Mouse (Mus musculus): ENCODE measurements around the gene Mvp.

Mvp gene

DNA sequence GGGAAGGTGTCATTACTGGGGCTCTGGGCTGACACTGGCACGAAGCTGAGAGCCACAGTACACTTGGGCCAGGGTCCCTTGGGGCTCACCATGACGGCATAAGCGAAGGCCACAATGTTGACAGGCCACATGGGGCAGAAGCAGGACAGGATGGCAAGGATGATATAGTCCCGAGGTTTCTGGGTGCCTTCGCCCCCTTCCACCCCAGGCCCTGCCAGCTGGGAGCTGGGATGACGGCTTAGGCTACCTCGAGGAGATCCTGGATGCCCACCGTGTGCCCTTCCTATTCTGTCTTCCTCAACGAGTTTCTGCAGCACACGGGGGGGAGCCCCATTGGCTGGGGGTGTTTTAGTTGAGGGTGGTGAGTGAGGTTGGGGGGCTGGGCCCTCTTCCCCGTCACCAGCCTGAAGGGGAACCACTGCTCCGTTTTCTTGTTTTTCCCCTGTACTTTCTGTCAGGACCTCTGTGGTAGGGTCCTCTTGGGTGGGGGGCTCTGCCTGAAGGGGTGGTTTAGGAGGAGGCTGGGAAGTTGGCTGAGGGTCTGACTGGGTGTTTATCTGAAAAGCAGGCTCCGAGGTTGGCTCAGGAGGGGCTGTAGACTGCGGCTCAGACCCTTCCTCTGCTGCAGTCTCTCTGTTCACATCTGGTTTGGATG lies 5.0 kb upstream of the Mvp start:
- DNase-seq: no peak

- no peak for DNase-seq
These were observed 4.2 kb upstream of the Mvp start for GRCm38 (mm10) chr7:127018416-127019305.

- no peak for DNase-seq
These were observed 3.5 kb upstream of the Mvp start for GRCm38 (mm10) chr7:127017950-127018345.

- peak; percentile 100 for DNase-seq
These were observed 2.8 kb upstream of the Mvp start, which contains the start of gene Pagr1a for GRCm38 (mm10) chr7:127016971-127017949. Gene Pagr1a, minus strand, starts transcription at chr7:127017352.

DNA sequence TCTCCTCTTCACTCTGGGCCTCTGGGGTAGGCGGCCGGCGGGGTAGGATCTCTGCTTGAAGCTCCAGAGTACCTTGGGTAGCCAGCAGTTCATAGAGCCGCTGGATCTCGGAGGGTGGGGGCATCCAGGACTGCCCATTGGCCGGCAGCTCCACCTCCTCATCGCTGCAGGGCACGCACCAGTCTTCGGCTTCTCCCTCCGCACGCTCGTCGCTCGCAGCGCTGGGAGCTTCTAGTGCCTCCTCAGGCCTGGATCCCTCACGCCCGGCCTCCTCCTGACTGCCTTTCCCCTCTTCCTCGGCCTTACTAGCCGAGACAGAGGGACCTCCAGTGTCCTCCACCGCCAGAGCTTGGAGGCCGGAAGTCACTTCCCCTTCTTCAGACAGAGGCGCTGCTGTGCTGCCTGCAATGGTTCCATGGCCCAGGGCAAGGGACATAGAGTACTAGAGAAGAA lies 2.1 kb upstream of the Mvp start:
- DNase-seq: no peak

DNA sequence TGATC lies 1.9 kb upstream of the Mvp start, which contains the start of gene Pagr1b:
Gene Pagr1b (minus strand): TSS at position 4 of the 5 bp plus-strand sequence.
- DNase-seq: no peak

GRCm38 (mm10) chr7:127016081-127016480 lies 1.7 kb upstream of the Mvp start:
- peak; percentile 71 for DNase-seq

- DNase-seq: no peak
These were observed 572 bp upstream of the Mvp start for GRCm38 (mm10) chr7:127014993-127015392.

DNA sequence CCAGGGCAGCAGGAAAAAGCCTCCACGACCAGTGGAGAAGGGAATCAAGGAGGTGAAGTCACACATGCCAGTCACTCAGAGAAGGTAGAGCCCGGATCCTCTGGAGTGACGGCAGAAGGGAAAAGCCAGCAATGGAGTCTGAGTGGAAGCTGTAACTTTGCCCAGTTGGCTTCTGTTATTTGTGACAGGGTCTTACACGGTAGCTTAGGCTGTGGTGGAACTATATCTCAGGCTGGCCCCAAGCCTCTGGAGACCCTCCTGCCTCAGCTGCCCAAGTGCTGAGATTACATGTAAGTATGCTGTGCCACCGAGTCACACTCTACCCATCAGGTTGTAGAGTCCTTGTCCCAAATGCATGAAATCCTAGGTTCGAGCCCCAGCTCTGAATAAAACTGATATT lies 1.0 kb downstream of the Mvp start:
- DNase-seq: no peak

GRCm38 (mm10) chr7:127012845-127013244 lies 1.6 kb downstream of the Mvp start:
- no peak for DNase-seq

GRCm38 (mm10) chr7:127012374-127012773 lies 2.0 kb downstream of the Mvp start:
- DNase-seq: no peak

DNA sequence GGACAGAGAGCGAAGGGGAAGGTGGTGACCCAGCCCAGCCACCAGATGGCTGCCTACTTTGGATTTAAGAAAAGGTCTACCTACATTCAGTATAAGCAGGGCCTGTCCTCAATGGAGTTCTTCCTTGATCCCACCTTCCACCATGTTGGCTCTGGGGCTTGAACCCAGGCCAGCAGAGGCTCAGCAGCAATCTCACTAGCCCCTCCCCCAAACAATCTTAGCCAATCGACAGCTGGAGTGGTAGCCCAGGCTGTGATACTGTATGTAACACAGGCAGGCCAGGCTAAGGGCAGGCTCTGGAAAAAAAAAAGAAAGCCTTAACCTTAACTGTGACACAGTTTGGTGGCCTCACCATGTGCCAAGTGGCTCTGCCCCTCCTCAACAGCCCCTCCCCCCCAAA lies 2.7 kb downstream of the Mvp start:
- no peak for DNase-seq

- DNase-seq: no peak
These were observed 3.4 kb downstream of the Mvp start for GRCm38 (mm10) chr7:127011051-127011450.

DNA sequence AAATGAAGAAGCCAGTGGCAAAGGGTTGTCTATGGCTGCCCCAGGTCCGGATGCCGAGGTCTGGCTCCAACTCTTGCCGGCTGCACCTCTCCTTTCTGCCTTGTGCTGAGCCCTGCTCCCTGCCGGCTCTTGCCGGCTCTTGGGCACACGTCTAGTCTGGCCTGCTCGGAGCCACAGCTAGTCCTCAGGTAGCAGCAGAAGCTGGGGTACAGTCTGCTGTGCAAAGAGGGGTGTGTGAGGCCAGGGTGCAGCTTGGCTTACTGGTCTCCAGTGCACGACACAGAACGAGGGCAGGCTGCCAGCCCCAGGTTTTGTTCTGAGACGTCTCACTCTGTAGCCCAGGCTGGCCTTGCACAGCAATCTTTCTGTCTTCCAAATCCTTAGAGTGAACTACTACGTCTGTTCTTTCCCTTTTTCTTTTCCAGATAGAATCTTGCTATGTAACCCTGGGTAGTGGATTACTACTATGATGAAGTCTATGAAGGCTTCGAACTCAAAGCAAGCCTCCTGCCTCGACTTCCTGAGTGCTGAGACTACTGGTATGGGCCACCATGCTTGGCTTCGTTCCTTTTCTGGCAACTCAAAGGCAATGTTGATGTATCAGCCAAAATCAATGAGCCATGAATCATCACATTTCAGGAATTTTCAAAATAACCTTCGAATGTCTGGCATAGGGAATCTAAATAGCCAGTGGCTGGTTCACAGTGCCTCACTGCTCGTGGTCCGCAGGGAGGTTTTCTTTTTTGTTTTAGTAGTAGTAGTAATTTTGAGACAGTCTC lies 4.9 kb downstream of the Mvp start:
- no peak for DNase-seq

GRCm38 (mm10) chr7:127008239-127009019 lies 6.0 kb downstream of the Mvp start:
- DNase-seq: no peak

DNA sequence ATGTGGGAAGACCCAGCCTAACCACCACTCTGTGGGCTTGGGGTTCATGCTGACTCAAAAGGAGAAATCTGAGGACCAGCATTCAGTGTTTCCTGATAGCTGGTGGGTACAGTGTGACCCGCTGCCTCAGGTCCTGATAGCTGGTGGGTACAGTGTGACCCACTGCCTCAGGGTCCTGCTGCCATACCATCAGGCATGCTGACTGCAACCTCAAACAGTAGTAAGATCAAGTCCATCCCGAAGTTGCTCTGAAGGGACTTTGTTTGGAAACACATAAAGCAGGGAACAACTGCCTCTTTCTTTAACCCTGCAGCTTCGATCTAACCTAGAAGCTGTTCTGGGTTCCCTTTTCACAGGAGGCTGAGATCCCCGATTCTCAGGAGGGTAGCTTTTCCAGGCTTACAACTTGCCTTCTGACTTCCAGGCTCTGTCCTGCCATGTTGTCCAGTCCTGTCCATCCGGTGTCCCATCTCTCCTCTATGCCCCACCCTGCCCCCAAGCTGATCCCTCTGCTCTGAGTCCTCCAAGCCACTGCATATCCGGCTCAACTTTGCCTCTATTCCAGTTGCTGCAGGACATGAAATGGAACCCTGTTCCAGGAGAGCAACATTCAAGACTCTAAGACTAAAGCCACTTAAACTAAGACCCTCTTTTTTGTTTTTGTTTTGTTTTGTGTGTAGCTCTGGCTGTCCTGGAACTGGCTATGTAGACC lies 7.0 kb downstream of the Mvp start:
- no peak for DNase-seq

DNA sequence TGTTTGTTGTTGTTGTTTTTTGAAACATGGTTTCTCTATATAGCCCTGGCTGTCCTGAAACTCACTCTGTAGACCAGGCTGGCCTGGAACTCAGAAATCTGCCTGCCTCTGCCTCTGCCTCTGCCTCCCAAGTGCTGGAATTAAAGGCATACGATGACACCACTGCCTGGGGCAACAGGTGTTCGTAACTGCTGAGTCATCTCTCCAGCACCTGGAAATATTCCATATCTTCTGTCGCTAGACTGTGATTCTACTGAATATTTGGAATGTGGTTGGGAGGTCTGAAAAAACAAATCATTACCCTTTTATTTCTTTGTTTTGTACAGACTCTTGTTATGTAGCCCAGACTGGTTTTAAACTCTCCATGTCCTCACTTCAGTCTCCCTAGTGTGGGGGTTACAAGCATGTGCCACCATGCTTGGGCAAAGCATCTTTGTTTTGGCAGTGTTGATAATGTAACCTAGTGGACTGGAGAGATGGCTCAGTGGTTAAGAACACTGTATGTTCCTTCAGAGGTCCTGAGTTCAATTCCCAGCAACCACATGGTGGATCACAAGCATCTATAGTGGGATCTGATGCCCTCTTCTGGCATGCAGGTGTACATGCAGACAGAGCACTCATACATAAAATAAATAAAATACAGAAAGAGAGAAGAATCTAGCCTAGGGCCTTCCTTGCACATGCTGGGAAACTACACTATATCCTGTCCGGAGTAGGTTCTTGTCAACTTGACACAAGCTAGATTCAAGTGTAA lies 10.1 kb downstream of the Mvp start:
- DNase-seq: no peak

DNA sequence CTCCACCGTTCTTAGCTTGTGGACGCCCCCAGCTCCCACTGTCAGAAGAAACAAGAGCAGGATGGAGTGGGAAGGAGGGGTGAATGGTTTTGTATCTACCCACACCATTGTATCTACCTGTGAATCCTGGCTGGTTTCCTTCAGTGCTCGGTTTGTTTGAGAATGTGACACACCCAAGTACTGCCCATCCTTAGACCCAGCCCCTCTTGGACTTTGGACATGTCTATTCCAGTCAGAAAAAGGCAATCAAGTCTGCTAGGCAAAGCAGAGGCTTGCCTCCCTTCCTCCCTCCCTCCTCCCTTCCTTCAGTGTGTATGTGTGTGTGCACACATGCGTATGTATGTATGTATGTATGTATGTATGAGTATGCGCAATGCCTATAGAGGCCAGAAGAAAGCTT lies 10.8 kb downstream of the Mvp start:
- DNase-seq: no peak

- no peak for DNase-seq
These were observed 14.9 kb downstream of the Mvp start for GRCm38 (mm10) chr7:126999568-126999967.

- no peak for DNase-seq
These were observed 18.0 kb downstream of the Mvp start for GRCm38 (mm10) chr7:126996449-126996848.

GRCm38 (mm10) chr7:126988816-126989215 lies 25.6 kb downstream of the Mvp start:
- DNase-seq: no peak

Measured in embryo, embryonic 11 days (tissue).